Mouse (Mus musculus) adrenal gland, postnatal 25 days (tissue): ENCODE data around the gene Tcf15. TPM values are rescaled to one million over a fixed set of nuclear protein-coding genes. Genes with fewer than 3 reads are reported as not detected.

ENCODE experiments used
- DNase-seq: peaks from one replicate; pipeline ENCODE4 v3.0.0; 2021; ENCODE audit warnings: mixed read lengths
- total RNA-seq: library from RNA; stranded (reverse); gene quantifications from 2 replicates; pipeline ENCODE4 v1.2.3, GENCODE M21; 2021

The Tcf15 gene
- total RNA-seq, 1 experiment from 2014 or later, result 5.0 TPM

GRCm38 (mm10) chr2:152174861-152175260 is 31.5 kb downstream of the Tcf15 start:
- no peak for DNase-seq

GRCm38 (mm10) chr2:152176659-152177058 is 33.3 kb downstream of the Tcf15 start:
- DNase-seq, result peak; percentile 30

- peak; percentile 27 for DNase-seq
These were observed 33.9 kb downstream of the Tcf15 start for GRCm38 (mm10) chr2:152177162-152177805.

- DNase-seq, result no peak
These were observed 34.4 kb downstream of the Tcf15 start for GRCm38 (mm10) chr2:152177806-152178170.

- DNase-seq, result no peak
These were observed 35.0 kb downstream of the Tcf15 start for GRCm38 (mm10) chr2:152178345-152178744.

- DNase-seq, result no peak
These were observed 35.9 kb downstream of the Tcf15 start for GRCm38 (mm10) chr2:152179301-152179700.

- peak; percentile 64 for DNase-seq
These were observed 37.0 kb downstream of the Tcf15 start for GRCm38 (mm10) chr2:152180323-152180722.

- DNase-seq, result no peak
These were observed 43.8 kb downstream of the Tcf15 start for GRCm38 (mm10) chr2:152187132-152187531.

GRCm38 (mm10) chr2:152189213-152189612 is 45.9 kb downstream of the Tcf15 start:
- no peak for DNase-seq

GRCm38 (mm10) chr2:152189640-152190039 is 46.3 kb downstream of the Tcf15 start:
- DNase-seq, result peak; percentile 12

- no peak for DNase-seq
These were observed 46.8 kb downstream of the Tcf15 start for GRCm38 (mm10) chr2:152190161-152190560.

GRCm38 (mm10) chr2:152192591-152193345 is 49.4 kb downstream of the Tcf15 start:
- DNase-seq, result no peak

GRCm38 (mm10) chr2:152193346-152193710 is 50.0 kb downstream of the Tcf15 start:
- no peak for DNase-seq

- DNase-seq, result no peak
These were observed 51.2 kb downstream of the Tcf15 start for GRCm38 (mm10) chr2:152194586-152194985.

- DNase-seq, result no peak
These were observed 53.5 kb downstream of the Tcf15 start for GRCm38 (mm10) chr2:152196896-152197295.

- peak; percentile 46 for DNase-seq
These were observed 53.9 kb downstream of the Tcf15 start for GRCm38 (mm10) chr2:152197301-152197712.

Other genes starting within 250 kb of the Tcf15 start
- gene Angpt4, start 232.4 kb upstream of the Tcf15 start, total RNA-seq, result not detected in 2 replicates
- 8.8 and 12.7 TPM in 2 replicates for gene Fam110a, start 163.3 kb upstream of the Tcf15 start, total RNA-seq
- 2.3 and 2.6 TPM in 2 replicates for gene Slc52a3, start 147.1 kb upstream of the Tcf15 start, total RNA-seq
- 0.36 TPM in 1 of 2 replicates, not detected in the other for gene Scrt2, start 62.0 kb upstream of the Tcf15 start, total RNA-seq
- 131 and 337 TPM in 2 replicates for gene Srxn1, start 38.0 kb upstream of the Tcf15 start, total RNA-seq
- 107 and 109 TPM in 2 replicates for gene Csnk2a1, start 83.3 kb downstream of the Tcf15 start, total RNA-seq
- 117 and 119 TPM in 2 replicates for gene Tbc1d20, start 150.3 kb downstream of the Tcf15 start, total RNA-seq
- 113 and 126 TPM in 2 replicates for gene Rbck1, start 189.1 kb downstream of the Tcf15 start, total RNA-seq
- 10.6 and 19.7 TPM in 2 replicates for gene Trib3, start 200.5 kb downstream of the Tcf15 start, total RNA-seq
- 2.1 and 3.2 TPM in 2 replicates for gene Nrsn2, start 233.1 kb downstream of the Tcf15 start, total RNA-seq